Mouse (Mus musculus) myocyte (in vitro differentiated cells): Measurements from ENCODE around the gene Ogn. TPM values are rescaled to one million over a fixed set of nuclear protein-coding genes. Genes with fewer than 3 reads are reported as not detected.
A peak's percentile ranks its signal among the peaks of the same experiment; 100 is the strongest.

Experiments
- H3K27me3 ChIP-seq: one replicate; pipeline ENCODE4 v1.6.1; 2011; ENCODE audit not compliant: control insufficient read depth, insufficient read depth, insufficient read length
- H3K36me3 ChIP-seq: one replicate; pipeline ENCODE4 v1.6.1; 2011; ENCODE audit not compliant: control insufficient read depth, insufficient read depth
- H3K4me2 ChIP-seq: one replicate; pipeline ENCODE4 v1.6.1; 2011; ENCODE audit warnings: low read depth, control low read depth
- H3K4me3 ChIP-seq: one replicate; pipeline ENCODE4 v1.5.1; 2011; ENCODE audit warnings: mild to moderate bottlenecking, control low read depth, moderate library complexity
- H3K79me2 ChIP-seq: one replicate; pipeline ENCODE4 v1.6.1; 2011; ENCODE audit not compliant: control insufficient read depth, insufficient read depth
- H3ac ChIP-seq: one replicate; pipeline ENCODE4 v1.6.1; 2011; ENCODE audit not compliant: control insufficient read depth, insufficient read length
- CEBPB ChIP-seq: IDR thresholded peaks from 2 replicates; pipeline ENCODE4 v1.6.1; 2011; ENCODE audit warnings: mild to moderate bottlenecking, moderate library complexity; ENCODE audit not compliant: poor library complexity, insufficient read depth, severe bottlenecking
- E2F4 ChIP-seq: IDR thresholded peaks from one replicate; pipeline ENCODE4 v1.6.1; 2011; ENCODE audit warnings: mild to moderate bottlenecking, control low read depth, moderate library complexity; ENCODE audit not compliant: insufficient read depth
- MAX ChIP-seq: IDR thresholded peaks from one replicate; pipeline ENCODE4 v1.6.1; 2011; ENCODE audit warnings: low read depth, mild to moderate bottlenecking, control low read depth
- MYOD1 ChIP-seq, 3 experiments: IDR thresholded peaks; one replicate each; pipeline ENCODE4 v1.6.1; 2011; ENCODE audit warnings: control low read depth in 2 of 3, low read depth in 2 of 3, mild to moderate bottlenecking in 2 of 3, moderate library complexity in 1 of 3; ENCODE audit not compliant: insufficient read length in 2 of 3, control insufficient read depth in 1 of 3
- MYOG ChIP-seq, 3 experiments: IDR thresholded peaks; one replicate each; pipeline ENCODE4 v1.6.1; 2011; ENCODE audit warnings: control low read depth in 2 of 3, low read depth in 2 of 3, mild to moderate bottlenecking in 2 of 3; ENCODE audit not compliant: insufficient read length in 2 of 3, control insufficient read depth in 1 of 3, insufficient read depth in 1 of 3
- POLR2A ChIP-seq: IDR thresholded peaks from one replicate; pipeline ENCODE4 v1.6.1; 2011; ENCODE audit warnings: low read depth, mild to moderate bottlenecking, control low read depth, moderate library complexity; ENCODE audit not compliant: insufficient read length
- POLR2AphosphoS2 ChIP-seq: IDR thresholded peaks from one replicate; pipeline ENCODE4 v1.6.1; 2011; ENCODE audit warnings: low read depth, control low read depth; ENCODE audit not compliant: insufficient read length
- REST ChIP-seq: IDR thresholded peaks from one replicate; pipeline ENCODE4 v1.6.1; 2011; ENCODE audit warnings: mild to moderate bottlenecking, control low read depth, moderate library complexity; ENCODE audit not compliant: insufficient read depth, insufficient read length
- SRF ChIP-seq: IDR thresholded peaks from one replicate; pipeline ENCODE4 v1.6.1; 2011; ENCODE audit warnings: low read depth; ENCODE audit not compliant: control insufficient read depth, insufficient read length
- TCF12 ChIP-seq: IDR thresholded peaks from one replicate; pipeline ENCODE4 v1.6.1; 2011; ENCODE audit warnings: mild to moderate bottlenecking, control low read depth; ENCODE audit not compliant: poor library complexity, insufficient read depth, severe bottlenecking
- TCF3 ChIP-seq: IDR thresholded peaks from one replicate; pipeline ENCODE4 v1.6.1; 2011; ENCODE audit warnings: low read depth, control low read depth; ENCODE audit not compliant: insufficient read length
- USF1 ChIP-seq: IDR thresholded peaks from one replicate; pipeline ENCODE4 v1.6.1; 2011; ENCODE audit warnings: low read depth, mild to moderate bottlenecking, control low read depth, moderate library complexity
- polyA plus RNA-seq: library from polyadenylated mRNA; unstranded; fragments of >200 nt; fragmentation: generic; extraction: Trizol; gene quantifications from one replicate; pipeline ENCODE4 v1.2.1, GENCODE M21; 2012; ENCODE audit warnings: missing spikeins

Ogn gene
- 19.5 TPM for polyA plus RNA-seq

DNA sequence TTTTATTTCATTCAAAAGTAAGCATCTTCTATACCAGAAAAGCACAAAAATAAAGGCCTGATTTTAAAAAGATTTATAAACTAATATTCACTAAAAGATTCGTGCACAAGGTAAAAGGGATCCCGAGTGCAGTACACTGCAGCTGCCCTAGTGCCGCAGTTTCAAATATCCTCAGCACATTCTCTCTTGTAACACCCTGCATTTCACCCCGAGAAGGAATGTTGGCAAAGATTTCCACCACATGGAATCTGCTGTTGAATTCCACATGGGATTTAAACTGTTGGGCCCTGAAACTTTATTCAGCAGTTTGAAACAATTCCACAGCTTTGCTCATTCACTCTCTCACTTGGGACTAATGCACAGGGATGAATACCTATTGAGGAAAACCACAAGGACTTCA is at the start of gene Ogn:
Ogn (plus strand) TSS at position 333 of the 400 bp plus-strand sequence.
- Histone ChIP-seq H3K4me3 (peak within 1 kb of the TSS; percentile 22), H3K27me3 (no peaks in the 10 kb centered on the region), H3K4me2 (peak within 1 kb of the TSS; percentile 78), H3K36me3 (peaks cover 16% of the 10 kb centered on the region), H3K79me2 (peaks cover 21% of the 10 kb centered on the region), H3ac (no peak within 1 kb of the TSS)
- TF ChIP-seq TCF12 (peak; percentile 6), E2F4 (no peak), MYOD1 (IDR thresholded peaks at IDR 0.05; ENCODE audit: control insufficient read depth in 1 of 3, insufficient read length in 2 of 3, low read depth in 2 of 3) (peak in 2 of 3 experiments; percentile 41 to 68), SRF (no peak), REST (no peak), MYOG (IDR thresholded peaks at IDR 0.05; ENCODE audit: control insufficient read depth in 1 of 3, insufficient read depth in 1 of 3, insufficient read length in 2 of 3, low read depth in 2 of 3) (peak in 2 of 3 experiments; percentile 35 to 47), MAX (peak; percentile 56)

DNA sequence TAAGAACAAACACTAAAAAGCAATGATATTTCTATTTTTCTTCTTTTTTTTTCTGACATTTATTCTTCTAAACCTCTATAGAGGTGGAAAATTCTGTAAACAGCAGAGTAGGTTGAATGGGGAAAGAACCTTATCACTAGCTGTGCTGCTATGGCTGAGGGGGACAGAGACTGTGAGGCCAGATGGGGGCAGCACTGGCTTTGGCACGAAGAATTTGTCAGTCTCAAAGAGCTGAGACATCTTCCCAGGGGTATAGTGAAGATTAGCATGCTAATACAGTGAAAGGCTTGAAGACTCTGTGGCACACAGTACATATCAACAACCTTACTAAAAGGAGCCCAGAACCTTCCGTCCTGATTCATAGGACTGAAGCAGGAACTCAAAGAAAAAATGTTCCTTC is 48.7 kb upstream of the Ogn start:
- TF ChIP-seq TCF3 (no peak), MYOD1 (IDR thresholded peaks at IDR 0.05; ENCODE audit: control insufficient read depth in 1 of 3, insufficient read length in 2 of 3, low read depth in 2 of 3) (no peak)
- Histone ChIP-seq H3ac (no peak overlapping the region), H3K79me2 (no peaks in the 10 kb centered on the region)

DNA sequence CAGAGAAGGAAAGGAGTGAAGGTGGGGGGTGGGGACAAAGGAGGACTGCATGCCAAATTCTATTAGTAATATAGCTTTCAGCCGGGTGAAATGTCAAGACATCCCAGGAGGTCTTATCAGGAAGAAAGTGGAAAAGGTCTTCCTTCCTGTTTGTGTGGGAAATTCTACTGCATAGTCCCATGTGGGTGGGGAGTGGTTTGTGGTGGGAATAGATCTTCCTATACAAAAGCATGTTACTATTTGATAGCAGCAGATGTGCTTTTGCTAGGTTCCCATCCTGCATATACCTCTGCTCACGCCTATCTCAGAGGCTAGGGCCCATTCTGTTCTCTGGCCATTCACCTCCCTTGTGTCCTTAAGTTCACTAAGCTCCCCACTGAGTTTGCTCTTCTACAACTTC is 47.0 kb upstream of the Ogn start:
- TF ChIP-seq MYOG (IDR thresholded peaks at IDR 0.05; ENCODE audit: control insufficient read depth in 1 of 3, insufficient read depth in 1 of 3, insufficient read length in 2 of 3, low read depth in 2 of 3), result no peak
- no peak for TF ChIP-seq POLR2AphosphoS2
- no peak for TF ChIP-seq REST
- TF ChIP-seq MAX, result no peak
- no peak for TF ChIP-seq SRF
- no peaks in the 10 kb centered on the region for H3K27me3 ChIP-seq
- H3K4me3 ChIP-seq, result no peak overlapping the region
- no peaks in the 10 kb centered on the region for H3K36me3 ChIP-seq
- H3ac ChIP-seq, result no peak overlapping the region
- H3K4me2 ChIP-seq, result no peak overlapping the region
- H3K79me2 ChIP-seq, result no peaks in the 10 kb centered on the region

More for the DNA sequence above, 48.7 kb upstream of the Ogn start:
- Histone ChIP-seq H3K4me2 (no peak overlapping the region), H3K27me3 (no peaks in the 10 kb centered on the region), H3K36me3 (no peaks in the 10 kb centered on the region), H3K4me3 (no peak overlapping the region)

DNA sequence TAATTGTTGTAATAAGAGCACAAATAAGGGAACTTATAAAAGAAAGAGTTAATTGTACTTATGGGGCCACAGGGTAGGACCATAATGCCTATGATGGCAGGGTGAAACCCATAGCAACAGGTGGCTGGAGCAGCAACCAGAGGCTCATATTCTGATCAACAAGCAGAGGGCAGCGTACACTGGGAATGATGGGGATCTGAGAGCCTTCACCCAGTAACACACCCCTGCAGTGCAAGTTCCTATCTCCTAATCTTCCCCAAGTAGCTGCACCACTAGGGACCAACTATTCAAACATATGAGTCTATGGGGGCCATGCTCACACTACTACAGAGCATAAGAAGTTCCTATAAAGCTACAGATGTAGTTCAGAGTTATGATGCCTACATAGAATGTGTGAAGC is 43.5 kb upstream of the Ogn start:
- H3K27me3 ChIP-seq, result no peaks in the 10 kb centered on the region
- TF ChIP-seq MYOD1 (IDR thresholded peaks at IDR 0.05; ENCODE audit: control insufficient read depth in 1 of 3, insufficient read length in 2 of 3, low read depth in 2 of 3) (peak in 2 of 3 experiments; percentile 30 to 50), MYOG (IDR thresholded peaks at IDR 0.05; ENCODE audit: control insufficient read depth in 1 of 3, insufficient read depth in 1 of 3, insufficient read length in 2 of 3, low read depth in 2 of 3) (no peak), E2F4 (no peak), POLR2AphosphoS2 (no peak), TCF3 (no peak), SRF (no peak)
- H3ac ChIP-seq, result no peak overlapping the region
- no peak overlapping the region for H3K4me3 ChIP-seq
- no peak overlapping the region for H3K4me2 ChIP-seq
- no peaks in the 10 kb centered on the region for H3K36me3 ChIP-seq
- H3K79me2 ChIP-seq, result no peaks in the 10 kb centered on the region

DNA sequence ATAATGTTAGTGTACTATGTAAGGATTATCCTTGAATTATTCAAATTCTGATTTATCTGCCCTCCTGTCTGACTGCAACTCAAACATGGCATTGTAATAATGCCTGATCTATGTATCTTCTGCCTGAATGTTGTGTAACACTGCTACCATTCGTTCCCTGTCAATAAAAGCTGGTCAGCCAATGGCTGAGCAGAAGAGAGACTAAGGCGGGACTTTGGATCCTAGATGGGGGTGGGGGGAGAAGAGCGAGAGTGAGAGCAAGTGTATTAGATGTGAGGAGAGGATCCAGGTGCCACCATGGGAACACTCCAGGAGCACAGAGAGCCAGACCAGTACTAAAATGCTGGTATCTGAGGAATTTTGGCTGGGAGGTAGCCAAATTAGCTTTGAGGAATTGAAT is 37.5 kb upstream of the Ogn start:
- H3K79me2 ChIP-seq, result no peaks in the 10 kb centered on the region
- TF ChIP-seq MYOD1 (IDR thresholded peaks at IDR 0.05; ENCODE audit: control insufficient read depth in 1 of 3, insufficient read length in 2 of 3, low read depth in 2 of 3) (no peak), USF1 (no peak), SRF (no peak), TCF12 (no peak), MAX (no peak), TCF3 (no peak), REST (no peak), MYOG (IDR thresholded peaks at IDR 0.05; ENCODE audit: control insufficient read depth in 1 of 3, insufficient read depth in 1 of 3, insufficient read length in 2 of 3, low read depth in 2 of 3) (no peak), CEBPB (no peak), E2F4 (no peak), POLR2A (no peak), POLR2AphosphoS2 (no peak)
- no peaks in the 10 kb centered on the region for H3K27me3 ChIP-seq
- no peaks in the 10 kb centered on the region for H3K36me3 ChIP-seq
- no peak overlapping the region for H3K4me3 ChIP-seq
- H3ac ChIP-seq, result no peak overlapping the region
- H3K4me2 ChIP-seq, result no peak overlapping the region
